Mouse (Mus musculus) lung, adult 2 months (tissue): ENCODE measurements at regions not wholly inside any gene's neighbourhood (a gene's known extent, or its start where the extent isn't known, plus 50 kb on each side); places are given as distances from the start of the nearest gene placed in this dataset.

Source experiments
- CTCF ChIP-seq: fragments of 200-500 bp; IDR thresholded peaks from 2 replicates; pipeline ENCODE4 v1.5.1; 2011; ENCODE audit warnings: mild to moderate bottlenecking, low read length, control low read depth; ENCODE audit not compliant: insufficient read depth
- POLR2A ChIP-seq: fragments of 200-500 bp; IDR thresholded peaks from 2 replicates; pipeline ENCODE4 v1.6.1; 2011; ENCODE audit warnings: low read depth, mild to moderate bottlenecking, control low read depth, low read length, borderline replicate concordance; ENCODE audit errors: extremely low read depth

GRCm38 (mm10) chr13:119149141-119149540 is 279.3 kb upstream of the Paip1 start:
- TF ChIP-seq POLR2A (no peak), CTCF (no peak)
